Mouse (Mus musculus): Measurements from ENCODE around the gene Naa38. TPM values are rescaled to one million over a fixed set of nuclear protein-coding genes. Genes with fewer than 3 reads are reported as not detected.

Gene Naa38
- polyA plus RNA-seq, 1 experiment: 77.9 TPM

DNA sequence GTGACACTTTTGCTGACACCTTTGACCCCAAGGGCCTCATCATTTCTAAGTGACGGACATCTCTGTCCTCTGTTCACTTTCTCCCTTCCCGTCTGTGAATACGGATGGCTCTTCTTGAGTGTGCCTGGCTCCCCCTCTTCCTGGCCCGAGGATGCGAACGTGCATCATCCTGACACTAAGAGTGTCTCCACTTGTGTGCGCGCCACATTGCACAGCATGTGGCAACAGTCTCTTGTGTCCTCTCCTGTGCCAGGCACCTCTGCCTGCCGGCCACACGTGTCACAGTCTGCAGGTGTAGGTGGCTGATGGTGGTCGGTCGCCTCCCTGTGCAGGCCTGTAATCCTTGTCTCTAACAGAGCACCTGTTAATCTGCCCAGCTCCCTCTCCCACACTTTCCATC is 23.7 kb upstream of the Naa38 start:
- Histone ChIP-seq H3K9me3 (replicated peaks; ENCODE audit: control insufficient read depth, insufficient read depth, low read length, poor library complexity, severe bottlenecking) (no peaks in the 10 kb centered on the region), H3K27me3 (ENCODE audit: control insufficient read depth, insufficient read depth, low read length, poor library complexity, severe bottlenecking) (peaks cover 14% of the 10 kb centered on the region), H3K4me3 (ENCODE audit: low read depth, low read length) (no peak overlapping the region), H3K4me1 (ENCODE audit: control insufficient read depth, insufficient read depth, low read length) (no peaks in the 10 kb centered on the region), H3K9ac (ENCODE audit: low read depth, poor library complexity, severe bottlenecking) (no peak overlapping the region), H3K36me3 (ENCODE audit: control insufficient read depth, insufficient read depth, low read length, poor library complexity, severe bottlenecking) (no peaks in the 10 kb centered on the region), H3K27ac (ENCODE audit: insufficient read depth, low read length) (no peak overlapping the region)
- TF ChIP-seq POLR2A (IDR thresholded peaks at IDR 0.05; ENCODE audit: insufficient read depth, low read length) (no peak), EP300 (IDR thresholded peaks at IDR 0.05; ENCODE audit: insufficient read depth, low read depth, low read length) (no peak), CTCF (IDR thresholded peaks at IDR 0.05; ENCODE audit: low read depth, low read length) (no peak)

DNA sequence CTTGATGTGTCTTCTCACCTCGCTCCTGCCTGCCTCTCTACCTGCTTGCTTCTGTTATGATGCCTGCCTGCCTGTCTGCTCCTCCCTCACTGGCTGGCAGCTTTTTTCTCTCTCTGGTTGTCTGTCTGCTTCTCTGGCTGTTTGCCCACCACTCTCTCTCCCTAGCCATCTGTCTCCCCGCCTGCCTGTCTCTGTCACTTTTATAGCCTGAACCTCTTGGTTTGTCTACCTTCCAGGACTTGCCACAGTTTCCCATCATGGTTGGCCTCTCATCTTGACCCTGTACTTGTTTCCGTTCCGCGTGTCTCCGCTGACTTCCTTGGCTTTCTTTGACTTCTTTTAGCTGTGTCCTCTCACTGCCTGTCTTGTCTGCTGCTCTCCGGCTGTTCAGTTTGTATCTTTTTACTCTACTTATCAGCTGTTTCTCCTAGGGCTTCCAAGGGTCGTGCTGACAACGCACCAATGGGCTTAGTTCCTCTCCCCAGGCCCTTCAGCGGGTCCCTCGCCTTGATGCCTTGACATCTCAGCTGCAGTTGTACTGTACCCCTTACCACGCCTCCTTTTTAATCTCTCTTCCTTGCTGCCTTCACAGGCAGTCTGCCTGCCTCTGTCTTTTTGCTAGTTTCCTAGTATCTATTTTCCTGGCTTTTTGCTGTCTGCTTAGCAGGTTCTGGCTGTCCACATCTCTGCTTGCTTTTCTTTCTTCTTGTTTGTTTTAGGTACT is 23.1 kb upstream of the Naa38 start:
- H3K27me3 ChIP-seq (ENCODE audit: control insufficient read depth, insufficient read depth, low read length, poor library complexity, severe bottlenecking): peaks cover 14% of the 10 kb centered on the region
- no peaks in the 10 kb centered on the region for H3K9me3 ChIP-seq (replicated peaks; ENCODE audit: control insufficient read depth, insufficient read depth, low read length, poor library complexity, severe bottlenecking)
- no peaks in the 10 kb centered on the region for H3K36me3 ChIP-seq (ENCODE audit: control insufficient read depth, insufficient read depth, low read length, poor library complexity, severe bottlenecking)
- no peak for TF ChIP-seq CTCF (IDR thresholded peaks at IDR 0.05; ENCODE audit: low read depth, low read length)
- TF ChIP-seq POLR2A (IDR thresholded peaks at IDR 0.05; ENCODE audit: insufficient read depth, low read length): no peak
- no peak overlapping the region for H3K4me3 ChIP-seq (ENCODE audit: low read depth, low read length)
- no peaks in the 10 kb centered on the region for H3K4me1 ChIP-seq (ENCODE audit: control insufficient read depth, insufficient read depth, low read length)
- no peak overlapping the region for H3K27ac ChIP-seq (ENCODE audit: insufficient read depth, low read length)
- H3K9ac ChIP-seq (ENCODE audit: low read depth, poor library complexity, severe bottlenecking): no peak overlapping the region

DNA sequence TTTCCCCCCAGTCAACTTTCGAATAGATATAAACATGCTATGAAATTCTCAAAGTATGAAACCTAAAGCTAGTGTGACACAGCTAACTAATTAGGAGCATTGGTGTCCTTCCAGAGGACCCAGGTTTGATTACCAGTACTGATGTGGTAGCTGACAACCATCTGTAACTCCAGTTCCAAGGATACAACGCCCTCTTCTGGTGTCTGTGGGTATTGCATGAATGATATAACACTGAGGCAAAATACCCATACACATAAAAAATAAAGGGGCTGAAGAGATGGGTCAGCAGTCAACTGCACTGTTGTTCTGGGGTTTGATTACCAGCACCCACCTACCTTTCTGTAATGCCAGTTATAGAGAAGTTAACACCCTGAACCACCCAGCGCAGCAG is 22.5 kb upstream of the Naa38 start:
- Histone ChIP-seq H3K9ac (ENCODE audit: low read depth, poor library complexity, severe bottlenecking) (no peak overlapping the region), H3K27ac (ENCODE audit: insufficient read depth, low read length) (no peak overlapping the region), H3K27me3 (ENCODE audit: control insufficient read depth, insufficient read depth, low read length, poor library complexity, severe bottlenecking) (peaks cover 11% of the 10 kb centered on the region), H3K9me3 (replicated peaks; ENCODE audit: control insufficient read depth, insufficient read depth, low read length, poor library complexity, severe bottlenecking) (no peaks in the 10 kb centered on the region), H3K4me1 (ENCODE audit: control insufficient read depth, insufficient read depth, low read length) (no peaks in the 10 kb centered on the region), H3K36me3 (ENCODE audit: control insufficient read depth, insufficient read depth, low read length, poor library complexity, severe bottlenecking) (no peaks in the 10 kb centered on the region), H3K4me3 (ENCODE audit: low read depth, low read length) (no peak overlapping the region)
- TF ChIP-seq POLR2A (IDR thresholded peaks at IDR 0.05; ENCODE audit: insufficient read depth, low read length) (no peak), EP300 (IDR thresholded peaks at IDR 0.05; ENCODE audit: insufficient read depth, low read depth, low read length) (no peak), CTCF (IDR thresholded peaks at IDR 0.05; ENCODE audit: low read depth, low read length) (no peak)

DNA sequence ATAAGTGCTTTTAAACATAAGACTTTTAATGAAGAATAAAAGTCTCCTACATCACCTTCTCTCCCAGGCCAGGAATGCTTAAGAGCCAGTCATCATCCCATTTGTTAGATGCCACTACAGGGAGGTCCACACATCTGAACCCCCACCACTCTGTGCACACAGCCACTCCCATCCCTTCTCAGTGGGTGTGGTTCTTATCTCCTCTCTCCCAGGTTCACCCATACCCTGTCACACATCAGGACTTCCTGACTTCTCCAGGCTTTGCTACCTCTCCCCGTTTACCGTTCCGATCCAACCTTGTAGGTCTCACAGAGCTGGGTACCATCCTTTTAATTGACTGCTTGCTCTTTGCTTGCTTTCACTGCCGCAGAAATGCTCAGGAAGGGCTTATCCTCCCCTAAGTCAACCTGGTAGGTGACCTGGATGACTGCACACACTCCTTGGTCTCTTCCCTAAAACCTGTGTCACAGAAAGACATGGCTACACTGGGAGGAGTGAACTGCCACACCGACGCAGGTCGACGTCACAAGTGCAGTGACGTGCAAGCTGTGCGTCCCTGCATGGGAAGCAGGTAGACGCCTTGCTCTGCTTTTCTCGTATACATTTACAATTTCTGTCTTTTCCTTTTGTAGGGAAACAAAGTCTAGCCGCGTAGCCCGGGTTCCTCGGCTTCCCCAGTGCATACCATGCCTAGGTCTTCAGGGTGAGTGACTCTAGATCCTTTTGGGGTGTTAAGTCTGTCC is 21.9 kb upstream of the Naa38 start:
- no peaks in the 10 kb centered on the region for H3K9me3 ChIP-seq (replicated peaks; ENCODE audit: control insufficient read depth, insufficient read depth, low read length, poor library complexity, severe bottlenecking)
- H3K27ac ChIP-seq (ENCODE audit: insufficient read depth, low read length): no peak overlapping the region
- H3K27me3 ChIP-seq (ENCODE audit: control insufficient read depth, insufficient read depth, low read length, poor library complexity, severe bottlenecking): peaks cover 8% of the 10 kb centered on the region
- H3K4me3 ChIP-seq (ENCODE audit: low read depth, low read length): peak overlapping the region; percentile 65
- TF ChIP-seq EP300 (IDR thresholded peaks at IDR 0.05; ENCODE audit: insufficient read depth, low read depth, low read length): no peak
- TF ChIP-seq CTCF (IDR thresholded peaks at IDR 0.05; ENCODE audit: low read depth, low read length): no peak
- TF ChIP-seq POLR2A (IDR thresholded peaks at IDR 0.05; ENCODE audit: insufficient read depth, low read length): no peak
- H3K4me1 ChIP-seq (ENCODE audit: control insufficient read depth, insufficient read depth, low read length): no peaks in the 10 kb centered on the region
- H3K9ac ChIP-seq (ENCODE audit: low read depth, poor library complexity, severe bottlenecking): no peak overlapping the region
- H3K36me3 ChIP-seq (ENCODE audit: control insufficient read depth, insufficient read depth, low read length, poor library complexity, severe bottlenecking): no peaks in the 10 kb centered on the region

DNA sequence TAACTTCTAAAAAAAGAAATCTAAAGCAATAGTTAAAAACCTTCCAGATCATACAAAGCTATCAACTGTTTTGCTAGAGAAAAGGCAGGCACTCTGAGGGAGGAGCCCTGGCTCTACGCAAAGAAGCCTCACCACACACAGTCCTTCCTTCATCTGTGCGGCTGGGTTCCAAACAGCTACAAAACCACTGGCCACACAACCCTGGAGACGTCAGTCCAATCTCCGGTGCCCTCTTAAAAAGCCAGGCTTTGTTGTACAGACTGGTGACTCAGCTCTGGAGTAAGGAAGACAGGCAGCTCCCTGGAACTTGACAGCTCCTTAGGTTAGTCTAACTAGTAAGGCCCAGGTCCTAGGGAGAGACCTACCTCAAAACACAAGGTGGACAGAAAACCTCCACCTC is 19.6 kb upstream of the Naa38 start:
- Histone ChIP-seq H3K27me3 (ENCODE audit: control insufficient read depth, insufficient read depth, low read length, poor library complexity, severe bottlenecking) (no peaks in the 10 kb centered on the region; the same call in 1 of the 2 replicates), H3K36me3 (ENCODE audit: control insufficient read depth, insufficient read depth, low read length, poor library complexity, severe bottlenecking) (no peaks in the 10 kb centered on the region)

DNA sequence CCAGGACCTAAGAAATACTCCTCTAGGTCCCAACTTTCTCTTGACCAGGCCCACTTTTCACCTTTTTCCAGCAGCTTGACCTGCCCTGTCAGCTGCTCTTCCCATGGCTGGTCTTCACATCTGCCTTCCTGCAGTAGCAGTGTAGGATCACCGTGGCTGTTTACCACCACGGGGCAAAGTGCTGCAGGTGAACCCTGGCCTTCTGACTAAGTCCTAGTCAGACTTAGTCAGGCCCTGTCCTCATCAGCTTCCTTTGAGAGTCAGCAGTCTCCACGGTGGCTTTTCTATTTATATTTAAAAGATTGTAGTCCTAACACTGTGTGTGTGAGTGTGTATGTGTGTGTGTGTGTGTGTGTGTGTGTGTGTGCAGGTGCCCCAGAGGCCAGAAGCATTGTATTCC is 17.5 kb upstream of the Naa38 start:
- H3K27ac ChIP-seq (ENCODE audit: insufficient read depth, low read length): no peak overlapping the region
- TF ChIP-seq CTCF (IDR thresholded peaks at IDR 0.05; ENCODE audit: low read depth, low read length): no peak
- TF ChIP-seq POLR2A (IDR thresholded peaks at IDR 0.05; ENCODE audit: insufficient read depth, low read length): no peak
- no peak for TF ChIP-seq EP300 (IDR thresholded peaks at IDR 0.05; ENCODE audit: insufficient read depth, low read depth, low read length)
- no peaks in the 10 kb centered on the region for H3K9me3 ChIP-seq (replicated peaks; ENCODE audit: control insufficient read depth, insufficient read depth, low read length, poor library complexity, severe bottlenecking)
- no peaks in the 10 kb centered on the region for H3K36me3 ChIP-seq (ENCODE audit: control insufficient read depth, insufficient read depth, low read length, poor library complexity, severe bottlenecking)
- H3K9ac ChIP-seq (ENCODE audit: low read depth, poor library complexity, severe bottlenecking): no peak overlapping the region
- no peaks in the 10 kb centered on the region for H3K4me1 ChIP-seq (ENCODE audit: control insufficient read depth, insufficient read depth, low read length)
- no peak overlapping the region for H3K4me3 ChIP-seq (ENCODE audit: low read depth, low read length)
- no peaks in the 10 kb centered on the region; the same call in 1 of the 2 replicates for H3K27me3 ChIP-seq (ENCODE audit: control insufficient read depth, insufficient read depth, low read length, poor library complexity, severe bottlenecking)

More for the DNA sequence above, 19.6 kb upstream of the Naa38 start:
- Histone ChIP-seq H3K9ac (ENCODE audit: low read depth, poor library complexity, severe bottlenecking) (no peak overlapping the region), H3K27ac (ENCODE audit: insufficient read depth, low read length) (no peak overlapping the region), H3K4me1 (ENCODE audit: control insufficient read depth, insufficient read depth, low read length) (no peaks in the 10 kb centered on the region), H3K9me3 (replicated peaks; ENCODE audit: control insufficient read depth, insufficient read depth, low read length, poor library complexity, severe bottlenecking) (no peaks in the 10 kb centered on the region), H3K4me3 (ENCODE audit: low read depth, low read length) (no peak overlapping the region)
- TF ChIP-seq EP300 (IDR thresholded peaks at IDR 0.05; ENCODE audit: insufficient read depth, low read depth, low read length) (no peak), POLR2A (IDR thresholded peaks at IDR 0.05; ENCODE audit: insufficient read depth, low read length) (no peak), CTCF (IDR thresholded peaks at IDR 0.05; ENCODE audit: low read depth, low read length) (no peak)
